Mouse (Mus musculus): Measurements from ENCODE around the gene Rack1.

DNA sequence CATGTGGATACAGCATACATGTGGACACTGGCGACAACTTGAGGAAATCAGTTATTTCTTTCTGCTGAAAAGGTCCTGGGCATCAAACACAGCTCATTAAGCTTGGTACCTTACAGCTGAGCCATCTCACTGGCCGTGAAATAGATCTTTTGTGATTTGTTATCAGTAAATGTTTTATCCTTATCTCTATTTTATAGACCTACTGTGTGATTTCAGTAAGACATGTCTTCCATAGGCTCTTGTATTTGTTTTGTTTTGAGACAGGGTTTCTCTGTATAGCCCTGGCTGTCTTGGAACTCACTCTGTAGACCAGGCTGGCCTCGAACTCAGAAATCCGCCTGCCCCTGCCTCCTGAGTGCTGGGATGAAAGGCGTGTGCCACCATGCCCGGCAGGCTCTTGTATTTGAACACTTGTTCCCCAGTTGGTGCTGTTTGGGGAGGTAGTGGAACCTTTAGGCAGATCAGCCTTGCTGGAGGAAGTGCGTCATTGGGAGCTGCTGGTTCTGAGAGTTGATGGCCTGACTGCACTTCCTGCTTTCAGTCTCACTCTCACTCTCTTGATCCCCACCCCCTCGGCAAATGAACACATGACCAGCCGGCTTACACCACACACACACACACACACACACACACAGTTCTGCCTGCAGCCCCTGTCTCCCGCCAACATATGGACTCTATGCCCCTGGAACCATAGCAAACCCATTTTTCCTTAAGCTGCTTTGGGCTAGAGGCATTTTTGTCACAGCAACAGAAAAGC, 12.5 kb upstream of the Rack1 start:
- no peak for TF ChIP-seq GATA1 (IDR thresholded peaks at IDR 0.05; ENCODE audit: low read length)
- no peak for TF ChIP-seq TAL1 (IDR thresholded peaks at IDR 0.05; ENCODE audit: low read length)

Measured in erythroblast, embryonic 14.5 days (primary cell).